Mouse (Mus musculus) central nervous system, embryonic 18 days (tissue): ENCODE results near the gene Ubn2. TPM values are rescaled to one million over a fixed set of nuclear protein-coding genes. Genes with fewer than 3 reads are reported as not detected.

Experiments
- polyA plus RNA-seq: library from polyadenylated mRNA; depleted of rRNA; stranded (reverse); fragments of >200 nt; gene quantifications from 2 replicates; pipeline ENCODE4 v1.2.3, GENCODE M21; 2012; rRNA removed

Ubn2 gene
- polyA plus RNA-seq, result 24.0 and 24.7 TPM in 2 replicates

DNA sequence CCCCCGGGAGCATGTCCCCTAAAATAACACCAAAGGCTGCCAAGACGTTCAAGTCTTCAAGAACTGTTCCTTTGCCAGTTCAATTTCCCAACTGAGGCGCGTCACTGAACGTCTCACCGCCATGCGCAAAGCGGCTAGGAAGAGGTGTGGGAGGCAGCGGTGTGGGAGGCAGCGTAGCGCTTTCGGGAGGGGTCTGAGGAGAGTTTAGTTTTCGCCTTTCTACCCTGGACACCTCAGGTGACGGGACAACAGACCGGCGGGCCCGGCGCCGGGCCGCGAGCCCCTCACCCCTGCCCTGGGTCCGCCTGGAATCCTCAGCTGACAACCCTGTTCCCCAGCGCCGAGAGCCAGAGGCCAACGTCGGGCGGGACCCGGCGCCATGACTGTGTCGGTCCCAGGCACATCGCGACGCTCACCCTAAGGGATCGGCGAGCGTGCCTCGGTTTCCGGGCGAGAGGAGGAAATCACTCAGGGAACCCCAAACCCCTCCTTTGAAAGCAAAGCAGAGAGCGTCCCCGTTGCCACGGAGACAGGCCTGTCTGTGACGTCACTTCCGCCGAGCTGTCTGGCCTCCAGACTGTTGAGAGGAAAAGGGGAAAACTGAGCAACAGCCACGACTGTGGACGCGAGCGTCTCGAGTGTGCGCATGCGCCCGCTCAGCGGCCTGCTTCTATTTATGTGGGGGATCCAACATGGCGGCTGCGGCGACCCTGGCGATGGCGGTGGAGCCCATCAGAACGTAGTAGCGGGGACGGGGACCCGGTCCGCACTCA is at the start of gene Ubn2:
Gene Ubn2 (plus strand): TSS at position 690 of the 773 bp plus-strand sequence.

DNA sequence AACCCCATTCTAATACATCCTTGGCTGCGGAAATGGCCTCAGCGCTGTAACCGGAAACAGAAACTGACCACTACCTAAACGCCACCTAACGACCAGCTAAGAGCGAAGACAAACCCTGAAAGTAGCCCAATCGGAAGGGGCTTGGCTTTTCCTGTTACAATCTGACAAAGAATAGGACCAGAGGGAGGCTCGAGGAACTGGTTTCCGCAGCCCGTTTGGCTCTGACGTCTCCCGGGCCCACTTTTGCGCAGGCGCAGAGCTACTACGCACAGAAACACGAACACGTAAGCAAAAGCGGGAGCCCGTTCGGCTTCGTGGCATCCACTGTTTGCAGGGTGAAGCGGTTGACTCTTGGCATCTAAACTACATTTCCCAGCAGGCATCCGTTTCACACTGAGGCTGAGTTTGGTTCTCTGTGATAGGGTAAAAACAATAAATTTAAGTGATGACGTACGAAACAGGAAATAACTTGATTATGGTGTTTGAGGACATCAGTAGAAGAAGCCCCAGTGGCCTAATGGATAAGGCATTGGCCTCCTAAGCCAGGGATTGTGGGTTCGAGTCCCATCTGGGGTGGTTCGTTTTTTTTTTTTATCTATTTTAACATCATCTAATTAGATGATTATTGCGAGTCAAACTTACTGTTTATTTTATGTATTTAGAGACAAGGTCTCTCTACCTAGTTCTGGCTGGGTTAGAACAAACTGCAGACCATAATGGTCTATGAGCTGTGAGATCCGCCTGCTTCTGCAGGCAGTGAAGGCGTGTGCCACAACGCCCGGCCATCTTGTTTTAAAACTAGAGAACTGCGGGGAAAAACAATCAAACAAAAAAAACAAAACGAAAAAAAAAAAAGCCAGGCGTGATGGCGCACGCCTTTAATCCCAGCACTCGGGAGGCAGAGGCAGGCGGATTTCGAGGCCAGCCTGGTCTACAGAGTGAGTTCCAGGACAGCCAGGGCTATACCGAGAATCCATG is 100.0 kb downstream of the Ubn2 start, which contains the start of gene Fmc1:
Gene Fmc1 (plus strand): TSS at position 75 of the 978 bp plus-strand sequence.

DNA sequence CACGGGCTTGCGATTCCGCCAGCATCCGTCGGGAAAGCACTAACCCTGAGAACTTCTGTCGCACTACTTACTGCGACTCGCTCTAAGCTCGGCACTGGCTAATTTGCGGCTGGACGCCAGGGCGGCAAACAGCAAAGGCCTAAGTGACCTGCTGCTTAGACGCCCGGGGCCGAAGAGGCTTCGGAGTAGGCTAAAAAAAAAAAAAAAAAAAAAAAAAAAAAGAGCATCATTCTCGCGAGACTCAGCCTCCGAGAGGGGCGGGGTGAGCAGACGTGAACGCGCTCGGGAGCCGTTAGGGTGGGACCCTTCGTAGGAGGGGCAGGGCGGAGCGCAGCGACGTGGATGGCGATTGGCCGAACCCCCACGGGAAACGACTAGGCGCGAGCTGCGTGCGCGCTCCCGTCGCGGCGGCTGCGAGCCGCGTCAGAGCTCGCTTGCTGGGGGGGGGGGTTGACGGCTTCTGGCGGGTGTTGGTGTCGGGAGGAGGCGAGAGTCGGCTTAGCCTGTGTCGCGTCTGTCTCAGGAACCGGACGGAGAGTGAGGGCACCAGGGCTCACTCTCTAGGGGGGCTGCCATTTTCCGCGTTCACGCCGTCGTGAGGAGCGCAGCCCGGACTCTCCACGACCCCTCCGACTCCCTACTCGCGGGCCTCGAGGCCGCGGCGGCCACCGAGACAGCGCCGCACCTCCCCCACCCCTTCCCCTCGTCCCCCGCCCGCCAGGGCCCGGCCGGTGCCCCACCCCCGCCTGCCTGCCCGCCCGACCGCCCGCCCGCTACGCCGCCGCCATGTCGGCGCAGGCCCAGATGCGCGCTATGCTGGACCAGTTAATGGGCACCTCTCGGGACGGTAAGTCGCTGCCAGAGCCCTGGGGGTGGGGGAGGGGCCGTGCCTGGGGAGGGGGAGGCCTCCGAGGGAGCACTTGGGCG is 117.6 kb downstream of the Ubn2 start, which contains the start of gene Luc7l2:
Gene Luc7l2 (plus strand): TSS at position 273 of the 927 bp plus-strand sequence.

Other genes with a start within 250 kb of the Ubn2 start
- 33.8 and 39.1 TPM in 2 replicates for gene D630045J12Rik, start 179.9 kb upstream of the Ubn2 start, polyA plus RNA-seq
- 15.1 and 16.4 TPM in 2 replicates for gene Zc3hav1l, start 134.7 kb upstream of the Ubn2 start, polyA plus RNA-seq
- gene Zc3hav1, start 79.3 kb upstream of the Ubn2 start, polyA plus RNA-seq, result 1.8 TPM in 2 replicates
- gene Ttc26, start 52.5 kb upstream of the Ubn2 start, polyA plus RNA-seq, result 8.1 and 8.2 TPM in 2 replicates
- 158 and 195 TPM in 2 replicates for gene Fmc1, start 99.6 kb downstream of the Ubn2 start, polyA plus RNA-seq
- gene Luc7l2, start 117.4 kb downstream of the Ubn2 start, polyA plus RNA-seq, result 151 and 153 TPM in 2 replicates
- gene Klrg2, start 203.3 kb downstream of the Ubn2 start, polyA plus RNA-seq, result 0.21 and 0.28 TPM in 2 replicates
- 80.6 and 81.0 TPM in 2 replicates for gene Clec2l, start 229.1 kb downstream of the Ubn2 start, polyA plus RNA-seq